Mouse (Mus musculus): ENCODE results near the gene Stim2. TPM values are rescaled to one million over a fixed set of nuclear protein-coding genes. Genes with fewer than 3 reads are reported as not detected.

Stim2 gene
- total RNA-seq, 1 experiment from 2014 or later, result 26.9 TPM

DNA sequence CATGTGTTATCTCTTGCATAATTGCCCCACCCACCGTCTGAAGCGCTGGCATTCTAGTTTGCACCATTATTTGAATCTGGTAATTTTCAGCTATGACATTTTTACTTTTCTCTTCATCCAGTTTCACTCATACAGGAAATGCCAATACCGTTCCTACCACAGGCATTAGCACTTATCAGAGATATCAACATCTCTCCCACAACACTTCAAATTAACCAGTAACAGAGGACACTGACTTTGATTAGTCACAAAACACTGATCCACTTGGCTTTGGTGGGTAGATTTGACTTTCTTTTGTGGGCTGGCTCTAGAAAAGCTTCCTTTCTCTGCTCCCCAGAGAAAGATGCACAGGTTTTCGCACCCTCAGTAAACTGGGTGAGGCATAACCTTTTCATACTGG lies 3.7 kb upstream of the Stim2 start:
- DNase-seq, result no peak

DNA sequence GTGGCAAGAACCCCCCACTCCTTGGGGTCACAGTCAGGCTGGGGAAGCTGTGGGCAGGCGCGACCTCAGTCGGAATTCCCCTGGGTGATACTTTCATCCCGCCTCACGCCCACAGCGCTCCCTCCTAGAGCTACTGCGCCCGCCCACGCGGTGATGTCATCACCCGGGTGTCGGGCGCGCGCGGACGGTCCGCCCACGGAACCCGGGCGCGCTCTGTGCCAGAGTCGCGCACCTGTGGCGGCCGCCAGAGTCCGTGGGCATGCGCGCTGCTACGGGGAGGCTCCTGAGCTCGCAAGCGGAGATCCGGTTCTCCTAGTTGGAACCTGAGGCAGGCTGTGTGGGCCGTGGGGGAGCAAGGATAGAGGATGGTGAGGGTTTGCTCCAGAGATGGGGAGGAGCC lies 3.0 kb upstream of the Stim2 start:
- DNase-seq, result peak; percentile 87

GRCm38 (mm10) chr5:53996822-53997221 lies 1.5 kb upstream of the Stim2 start:
- no peak for DNase-seq

DNA sequence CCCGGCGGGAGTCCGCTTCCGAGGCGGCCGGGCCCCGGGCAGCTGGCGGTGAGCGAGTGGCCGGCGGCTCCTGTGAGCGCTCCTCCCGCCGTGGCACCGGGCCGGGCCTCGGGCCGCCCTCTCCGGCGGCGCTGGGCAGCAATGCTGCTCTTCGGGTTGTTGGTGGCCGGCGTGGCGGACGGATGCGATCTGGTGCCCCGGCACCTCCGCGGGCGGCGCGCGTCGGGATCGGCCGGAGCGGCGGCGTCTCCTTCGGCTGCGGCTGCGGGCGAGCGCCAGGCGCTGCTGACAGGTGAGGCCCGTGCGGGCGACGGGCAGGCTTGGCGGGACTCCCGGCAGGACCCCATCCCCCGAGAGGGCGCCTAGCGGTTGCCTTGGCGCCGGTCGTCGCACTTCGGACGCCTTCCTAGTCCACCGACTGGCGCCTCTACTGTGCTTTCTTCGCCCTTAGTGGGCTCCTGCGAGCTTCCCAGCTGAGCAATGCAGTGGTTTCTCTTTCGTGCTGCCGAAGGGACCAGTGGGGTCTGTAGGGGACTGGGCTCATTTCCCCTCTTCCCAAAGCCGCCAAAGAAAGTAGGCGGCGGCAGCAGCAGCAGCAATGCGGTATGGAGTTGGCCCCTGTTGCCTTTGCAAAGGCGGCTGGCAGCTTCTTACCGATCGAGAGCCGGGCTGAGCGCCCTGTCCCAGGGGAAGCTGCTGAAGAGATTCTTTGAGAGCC lies 603 bp downstream of the Stim2 start:
- peak; percentile 75 for DNase-seq

- no peak for DNase-seq
Observed at GRCm38 (mm10) chr5:53999461-53999770, 1.1 kb downstream of the Stim2 start.

DNA sequence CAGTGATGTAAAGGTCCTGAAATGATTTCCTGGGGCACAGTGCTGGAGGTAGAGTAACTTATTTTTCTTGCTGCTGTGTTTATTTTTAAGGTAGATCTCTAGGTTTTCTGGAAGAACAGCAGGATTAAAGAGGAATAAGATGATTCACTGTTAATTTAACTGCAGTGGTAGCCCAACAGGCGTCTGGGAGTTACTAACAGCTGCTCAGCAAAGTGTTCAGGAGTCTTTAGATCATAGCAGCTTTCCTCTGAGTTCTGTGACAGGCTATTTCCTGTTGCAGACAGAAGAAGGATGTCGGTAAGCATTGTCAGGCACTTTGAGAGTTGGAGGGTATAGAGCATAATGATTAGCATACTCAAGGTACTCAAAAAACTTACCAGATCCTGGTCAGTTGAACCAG lies 1.5 kb downstream of the Stim2 start:
- no peak for DNase-seq

GRCm38 (mm10) chr5:54001021-54001420 lies 2.7 kb downstream of the Stim2 start:
- no peak for DNase-seq

DNA sequence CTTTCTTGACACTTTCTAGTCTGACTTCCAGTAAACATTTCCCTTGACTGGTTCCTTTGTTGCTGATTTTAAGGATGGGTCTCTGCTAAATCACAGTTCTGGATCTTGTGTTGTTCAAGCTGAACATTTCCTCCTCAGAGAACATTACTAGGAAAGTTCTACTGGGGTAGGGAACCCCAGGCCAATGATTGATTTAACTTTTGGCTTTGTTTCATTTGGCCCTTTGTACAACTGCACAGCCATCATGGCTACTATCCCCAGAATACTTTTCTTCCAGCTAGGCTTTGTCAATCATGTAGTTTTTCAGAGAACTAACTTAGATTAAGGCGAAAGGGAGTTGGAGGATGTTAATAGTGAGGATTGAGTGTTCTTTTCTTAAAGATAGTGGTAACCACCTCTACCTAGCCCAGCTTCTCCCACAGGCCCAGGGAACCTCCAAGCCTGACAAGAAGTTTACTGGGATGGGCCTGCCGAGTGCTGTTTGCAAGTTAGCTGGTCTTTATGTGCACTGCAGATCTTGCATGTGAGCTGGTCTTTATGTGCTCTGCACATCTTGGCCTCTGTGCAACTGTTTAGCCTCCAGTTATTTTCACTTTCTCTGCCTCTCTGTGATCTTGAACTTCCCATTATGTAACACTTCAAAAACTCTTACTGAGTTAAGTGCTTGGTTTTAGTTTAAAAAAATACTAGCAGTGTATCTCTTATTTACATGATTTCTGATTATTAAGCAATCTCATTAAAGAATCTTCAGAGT lies 7.0 kb downstream of the Stim2 start:
- DNase-seq, result no peak

GRCm38 (mm10) chr5:54005865-54006225 lies 7.5 kb downstream of the Stim2 start:
- no peak for DNase-seq

DNA sequence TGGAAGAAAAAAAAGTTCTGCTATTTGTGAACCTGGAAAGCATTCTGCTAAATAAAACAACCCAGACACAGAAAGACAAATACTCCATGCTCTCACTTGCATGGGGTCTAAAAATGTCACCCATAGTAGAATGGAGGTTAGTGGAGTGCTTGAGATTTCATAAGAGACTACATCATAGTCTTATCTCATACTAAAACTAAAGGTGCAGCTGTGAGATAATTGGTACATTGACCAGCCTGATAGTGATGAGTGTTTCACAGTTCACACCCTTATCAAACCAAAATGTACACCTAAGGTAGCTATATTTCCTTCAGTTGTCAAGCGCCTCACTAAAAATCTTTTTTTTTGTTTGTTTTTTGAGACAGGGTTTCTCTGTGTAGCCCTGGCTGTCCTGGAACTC lies 8.5 kb downstream of the Stim2 start:
- no peak for DNase-seq

DNA sequence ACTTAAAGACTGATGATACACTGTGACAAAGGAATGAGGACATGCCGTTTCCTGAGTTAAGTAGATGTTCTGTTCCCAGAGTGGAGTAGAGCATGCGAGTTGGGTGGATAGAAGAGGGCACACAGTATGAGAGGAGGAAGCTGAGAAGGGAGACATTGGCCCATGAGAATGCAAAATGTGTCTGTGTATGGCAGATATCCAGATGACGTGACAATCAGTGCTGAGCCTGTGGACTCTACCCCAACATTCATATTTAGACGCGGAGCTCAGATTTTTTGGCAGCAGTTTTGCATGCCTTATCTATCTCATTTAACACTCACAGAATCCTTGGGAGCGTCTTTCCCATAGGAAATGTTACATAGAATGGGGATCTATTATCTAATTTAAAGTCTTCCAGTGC lies 9.3 kb downstream of the Stim2 start:
- DNase-seq, result no peak

- DNase-seq, result no peak
Observed at GRCm38 (mm10) chr5:54013271-54013670, 15.0 kb downstream of the Stim2 start.

DNA sequence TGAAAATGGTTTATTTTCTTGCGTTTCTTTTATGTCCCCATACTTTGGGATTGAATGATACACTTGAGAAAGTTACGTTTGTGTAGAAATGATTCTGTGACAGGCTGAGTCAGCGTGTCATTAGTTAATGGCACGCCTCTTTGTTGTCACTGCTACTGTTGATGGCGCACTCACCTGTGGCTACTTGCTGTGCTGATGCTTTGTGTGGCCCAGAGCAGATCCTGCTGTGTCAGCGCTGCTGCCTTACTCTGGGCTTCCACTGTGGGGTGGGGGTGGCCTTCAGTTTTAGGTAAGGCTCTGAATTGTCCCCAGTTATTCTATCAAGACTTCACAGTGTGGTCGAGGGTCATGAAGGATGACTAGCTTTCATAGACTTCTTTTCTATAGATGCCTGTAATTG lies 18.8 kb downstream of the Stim2 start:
- no peak for DNase-seq

- DNase-seq, result no peak
Observed at GRCm38 (mm10) chr5:54018856-54019255, 20.6 kb downstream of the Stim2 start.

GRCm38 (mm10) chr5:54019546-54019945 lies 21.2 kb downstream of the Stim2 start:
- DNase-seq, result no peak

DNA sequence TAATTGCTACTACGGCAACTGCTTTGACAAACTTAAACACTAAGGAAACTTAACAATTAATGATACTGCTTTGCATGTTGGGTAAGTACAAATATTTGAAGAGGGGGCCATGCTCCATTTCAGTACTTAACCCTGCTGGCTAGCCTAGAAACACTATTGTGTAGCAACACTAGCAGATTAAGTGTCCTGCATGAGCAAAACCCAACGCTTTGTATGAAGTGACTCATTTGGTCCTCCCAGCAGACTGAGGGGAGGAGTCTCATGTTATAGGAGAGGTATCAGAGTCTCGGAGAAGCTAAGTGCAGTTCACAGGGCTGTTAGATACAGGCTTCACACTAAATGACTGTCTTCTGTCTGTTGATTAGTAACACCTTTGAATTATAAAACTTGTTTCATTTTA lies 26.3 kb downstream of the Stim2 start:
- no peak for DNase-seq

DNA sequence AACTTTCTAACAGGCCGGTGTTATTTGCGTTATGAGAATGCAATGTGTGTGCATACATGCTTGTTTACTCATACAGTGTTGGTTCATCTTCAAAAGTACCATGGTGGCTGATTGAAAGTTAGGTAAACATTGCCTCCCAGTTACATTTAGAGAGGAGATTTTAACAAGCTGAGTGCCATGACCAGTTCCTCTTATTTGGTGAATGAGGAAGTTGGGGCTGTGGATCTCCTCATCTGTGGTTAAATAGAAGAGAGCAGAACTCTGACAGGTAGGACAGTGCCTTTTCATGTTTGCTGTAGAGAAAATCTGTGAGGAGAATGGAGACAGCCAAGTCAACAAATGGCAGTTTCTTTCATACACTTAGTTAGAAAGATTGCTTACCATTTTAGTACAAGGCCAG lies 27.3 kb downstream of the Stim2 start:
- DNase-seq, result no peak

GRCm38 (mm10) chr5:54033217-54033616 lies 34.9 kb downstream of the Stim2 start:
- no peak for DNase-seq

DNA sequence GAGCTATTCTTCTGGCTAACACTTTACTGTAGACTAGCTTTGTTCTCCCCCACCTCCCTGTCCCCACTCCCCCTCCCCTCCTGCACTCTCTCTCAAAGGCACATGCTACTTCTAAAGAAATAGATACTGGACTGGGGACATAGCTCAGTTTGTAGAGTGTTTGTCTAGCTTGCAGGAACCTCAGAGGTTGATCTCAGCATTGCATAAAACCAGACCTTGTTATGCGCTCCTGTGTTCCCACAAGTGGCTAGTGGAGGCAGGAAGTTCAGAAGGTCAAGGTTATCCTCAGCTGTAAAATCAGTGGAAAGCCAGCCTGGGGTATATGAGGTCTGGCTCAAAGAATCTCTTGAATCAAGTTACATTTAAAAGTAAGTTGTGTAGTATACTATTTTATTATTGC lies 36.4 kb downstream of the Stim2 start:
- DNase-seq, result no peak

- DNase-seq, result no peak
Observed at GRCm38 (mm10) chr5:54038615-54039014, 40.3 kb downstream of the Stim2 start.

- DNase-seq, result no peak
Observed at GRCm38 (mm10) chr5:54040527-54040926, 42.2 kb downstream of the Stim2 start.

- no peak for DNase-seq
Observed at GRCm38 (mm10) chr5:54042013-54042412, 43.7 kb downstream of the Stim2 start.

DNA sequence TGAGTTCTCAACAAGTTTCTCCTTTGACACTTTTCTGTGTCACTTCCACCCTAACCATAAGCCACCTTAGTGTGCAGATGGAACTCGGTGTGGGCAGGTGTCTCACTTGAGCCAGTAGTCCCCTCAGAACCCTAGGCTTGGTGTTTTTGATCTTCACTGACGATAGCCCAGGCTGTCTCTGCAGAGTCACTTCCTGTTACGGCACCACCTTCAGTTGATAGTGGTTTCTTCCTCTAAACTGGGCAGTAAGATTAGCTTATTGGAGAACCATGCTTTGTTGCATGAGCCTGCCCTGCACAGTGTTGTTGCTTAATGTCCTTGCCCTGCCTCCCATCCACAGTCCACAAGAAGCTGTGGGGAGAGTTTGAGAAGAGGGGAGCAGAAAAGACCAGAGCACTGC lies 47.2 kb downstream of the Stim2 start:
- DNase-seq, result no peak

DNA sequence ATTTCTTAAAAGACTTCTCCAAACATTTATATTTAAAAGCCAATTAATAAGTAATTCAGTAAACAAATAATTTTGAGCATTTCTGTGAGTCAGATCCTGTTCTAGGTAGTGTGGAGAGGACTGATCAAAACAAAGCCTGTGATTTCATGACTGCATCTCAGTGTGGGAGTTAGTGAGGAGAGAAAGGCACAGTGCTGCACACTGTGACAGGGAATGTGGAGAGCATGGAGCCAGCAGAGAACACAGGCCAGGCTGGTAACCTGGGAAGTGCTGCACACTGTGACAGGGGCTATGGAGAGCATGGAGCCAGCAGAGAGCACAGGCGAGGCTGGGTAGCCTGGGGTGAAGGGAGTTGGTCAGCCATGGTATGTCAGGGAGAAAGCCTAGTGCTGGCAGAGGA lies 48.1 kb downstream of the Stim2 start:
- no peak for DNase-seq
